Mouse (Mus musculus) MEL (cell line): ENCODE data around the gene Tubb5.

ENCODE experiments used
- POLR2A ChIP-seq, 2 experiments: IDR thresholded peaks; 2 replicates each; pipeline ENCODE4 v1.6.1; 2011 to 2012; ENCODE audit warnings: low read length in 2 of 2, mild to moderate bottlenecking in 2 of 2, control low read depth in 1 of 2, improper control_type of control experiment in 1 of 2, low read depth in 1 of 2, moderate library complexity in 1 of 2; ENCODE audit not compliant: control insufficient read depth in 1 of 2, insufficient read depth in 1 of 2, poor library complexity in 1 of 2
- POLR2AphosphoS5 ChIP-seq: IDR thresholded peaks from 2 replicates; pipeline ENCODE4 v1.6.1; 2012; ENCODE audit warnings: low read depth, borderline replicate concordance, mild to moderate bottlenecking, inconsistent platforms, low read length, moderate library complexity, mixed read lengths
- RCOR1 ChIP-seq: IDR thresholded peaks from 2 replicates; pipeline ENCODE4 v1.6.1; 2012; ENCODE audit warnings: low read depth, mild to moderate bottlenecking, inconsistent platforms, low read length, improper control_type of control experiment
- TAL1 ChIP-seq: IDR thresholded peaks from 2 replicates; pipeline ENCODE4 v1.6.1; 2012; ENCODE audit warnings: mild to moderate bottlenecking, inconsistent platforms, low read length, moderate library complexity, mixed read lengths
- ZC3H11A ChIP-seq: IDR thresholded peaks from 2 replicates; pipeline ENCODE4 v1.6.1; 2012; ENCODE audit warnings: low read depth, mild to moderate bottlenecking, inconsistent platforms, low read length, improper control_type of control experiment

DNA sequence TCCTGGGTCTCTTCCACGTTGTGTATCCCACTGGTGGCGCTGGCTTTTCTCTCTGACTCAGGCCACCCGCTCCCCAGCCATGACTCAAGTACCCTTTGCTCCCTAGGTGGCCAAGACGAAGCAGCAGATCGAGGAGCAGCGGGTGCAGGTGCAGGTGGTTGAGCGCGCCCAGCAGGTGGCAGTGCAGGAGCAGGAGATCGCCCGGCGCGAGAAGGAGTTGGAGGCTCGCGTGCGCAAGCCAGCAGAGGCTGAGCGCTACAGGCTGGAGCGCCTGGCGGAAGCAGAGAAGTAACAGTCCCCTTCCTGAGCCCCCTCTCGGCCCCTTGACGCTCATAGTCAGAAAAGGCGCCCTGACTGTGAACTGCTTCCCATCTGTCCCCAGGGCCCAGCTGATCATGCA is 8.4 kb downstream of the Tubb5 start:
- no peak for TF ChIP-seq TAL1
- no peak for TF ChIP-seq POLR2AphosphoS5
- no peak; a peak in 1 of 4 replicates for TF ChIP-seq POLR2A (IDR thresholded peaks at IDR 0.05; ENCODE audit: control insufficient read depth in 1 of 2, insufficient read depth in 1 of 2, low read depth in 1 of 2, low read length in 2 of 2, poor library complexity in 1 of 2)
- no peak for TF ChIP-seq ZC3H11A
- TF ChIP-seq RCOR1 = no peak
